Mouse (Mus musculus): ENCODE data around the gene Clec11a. TPM values are rescaled to one million over a fixed set of nuclear protein-coding genes. Genes with fewer than 3 reads are reported as not detected.

Gene Clec11a
- polyA plus RNA-seq, 1 experiment from 2014 or later, result 1.6 TPM

GRCm38 (mm10) chr7:44332336-44332735 is 25.6 kb upstream of the Clec11a start:
- H3K4me3 ChIP-seq (ENCODE audit: low read depth, low read length), result no peak overlapping the region
- TF ChIP-seq CTCF (IDR thresholded peaks at IDR 0.05; ENCODE audit: low read depth) (no peak), EP300 (IDR thresholded peaks at IDR 0.05; ENCODE audit: low read depth) (no peak)
- H3K9me3 ChIP-seq (ENCODE audit: low read length), result no peaks in the 10 kb centered on the region
- no peak for DNase-seq
- H3K4me1 ChIP-seq (ENCODE audit: insufficient read depth), result no peaks in the 10 kb centered on the region
- no peak overlapping the region for H3K9ac ChIP-seq (replicated peaks)
- no peak overlapping the region for H3K27ac ChIP-seq (ENCODE audit: low read depth)
- no peaks in the 10 kb centered on the region for H3K36me3 ChIP-seq (replicated peaks; ENCODE audit: insufficient read depth, low read length)
- H3K27me3 ChIP-seq (ENCODE audit: insufficient read depth, low read length), result peaks cover 37% of the 10 kb centered on the region
- no peak for ATAC-seq
- no peak overlapping the region for H3K4me2 ChIP-seq (ENCODE audit: low read depth, low read length)
- 40% methylated on average over 3 of the region's 3 CpGs for WGBS (ENCODE audit: insufficient replicate concordance)

- 0 out of 2 replicates have a peak, but pooled peaks cover 8% of the 10 kb centered on the region for H3K27me3 ChIP-seq (ENCODE audit: insufficient read depth, low read length)
- no peaks in the 10 kb centered on the region for H3K36me3 ChIP-seq (replicated peaks; ENCODE audit: insufficient read depth, low read length)
- no peak overlapping the region for H3K27ac ChIP-seq (ENCODE audit: low read depth)
- no peak overlapping the region for H3K9ac ChIP-seq (replicated peaks)
- no peak for TF ChIP-seq CTCF (IDR thresholded peaks at IDR 0.05; ENCODE audit: low read depth)
- no peak for TF ChIP-seq EP300 (IDR thresholded peaks at IDR 0.05; ENCODE audit: low read depth)
- no peaks in the 10 kb centered on the region for H3K9me3 ChIP-seq (ENCODE audit: low read length)
- no peak for DNase-seq
- 37% methylated on average over 6 of the region's 6 CpGs for WGBS (ENCODE audit: insufficient replicate concordance)
- H3K4me3 ChIP-seq (ENCODE audit: low read depth, low read length), result no peak overlapping the region
- no peak for ATAC-seq
- no peaks in the 10 kb centered on the region for H3K4me1 ChIP-seq (ENCODE audit: insufficient read depth)
- H3K4me2 ChIP-seq (ENCODE audit: low read depth, low read length), result no peak overlapping the region
Observed at GRCm38 (mm10) chr7:44326614-44327013, 19.9 kb upstream of the Clec11a start.

- Histone ChIP-seq H3K27me3 (ENCODE audit: insufficient read depth, low read length) (0 out of 2 replicates have a peak, but pooled peaks cover 8% of the 10 kb centered on the region), H3K4me3 (ENCODE audit: low read depth, low read length) (no peak overlapping the region), H3K27ac (ENCODE audit: low read depth) (no peak overlapping the region), H3K36me3 (replicated peaks; ENCODE audit: insufficient read depth, low read length) (no peaks in the 10 kb centered on the region), H3K4me2 (ENCODE audit: low read depth, low read length) (no peak overlapping the region), H3K9me3 (ENCODE audit: low read length) (no peaks in the 10 kb centered on the region), H3K4me1 (ENCODE audit: insufficient read depth) (no peaks in the 10 kb centered on the region), H3K9ac (replicated peaks) (no peak overlapping the region)
- ATAC-seq (no peak), DNase-seq (no peak)
- no peak for TF ChIP-seq EP300 (IDR thresholded peaks at IDR 0.05; ENCODE audit: low read depth)
- no peak for TF ChIP-seq CTCF (IDR thresholded peaks at IDR 0.05; ENCODE audit: low read depth)
- 71% methylated on average over 1 of the region's 1 CpGs for WGBS (ENCODE audit: insufficient replicate concordance)
Observed at GRCm38 (mm10) chr7:44322290-44322689, 15.6 kb upstream of the Clec11a start.

DNA sequence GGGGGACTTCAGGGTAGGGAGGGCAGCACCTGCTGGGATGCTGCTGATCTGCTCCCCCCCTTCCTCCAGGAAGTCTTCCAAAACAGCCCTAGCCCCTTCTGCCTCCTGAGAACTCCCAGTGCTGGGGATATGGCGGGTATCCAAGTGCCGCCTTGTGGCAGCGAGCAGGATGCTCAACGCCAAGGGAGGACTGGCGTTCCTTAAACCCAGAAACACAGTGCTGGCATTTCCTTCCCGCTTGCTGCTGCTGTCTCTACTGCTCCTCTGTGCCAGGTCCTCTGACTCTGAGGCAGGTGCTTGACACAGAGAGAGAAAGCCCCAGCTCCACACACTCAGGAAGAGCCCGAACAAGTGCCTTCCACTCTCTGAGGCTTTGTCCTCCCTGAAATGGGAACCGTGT is 14.2 kb upstream of the Clec11a start:
- no peaks in the 10 kb centered on the region for H3K36me3 ChIP-seq (replicated peaks; ENCODE audit: insufficient read depth, low read length)
- DNase-seq (no peak), ATAC-seq (no peak)
- H3K27me3 ChIP-seq (ENCODE audit: insufficient read depth, low read length), result peaks cover 5% of the 10 kb centered on the region; the same call in 1 of the 2 replicates
- no peaks in the 10 kb centered on the region for H3K4me1 ChIP-seq (ENCODE audit: insufficient read depth)
- TF ChIP-seq EP300 (IDR thresholded peaks at IDR 0.05; ENCODE audit: low read depth), result no peak
- no peak for TF ChIP-seq CTCF (IDR thresholded peaks at IDR 0.05; ENCODE audit: low read depth)
- no peak overlapping the region for H3K9ac ChIP-seq (replicated peaks)
- no peak overlapping the region for H3K27ac ChIP-seq (ENCODE audit: low read depth)
- no peak overlapping the region for H3K4me3 ChIP-seq (ENCODE audit: low read depth, low read length)
- no peak overlapping the region for H3K4me2 ChIP-seq (ENCODE audit: low read depth, low read length)
- WGBS (ENCODE audit: insufficient replicate concordance), result 47% methylated on average over 8 of the region's 8 CpGs
- H3K9me3 ChIP-seq (ENCODE audit: low read length), result no peaks in the 10 kb centered on the region

DNA sequence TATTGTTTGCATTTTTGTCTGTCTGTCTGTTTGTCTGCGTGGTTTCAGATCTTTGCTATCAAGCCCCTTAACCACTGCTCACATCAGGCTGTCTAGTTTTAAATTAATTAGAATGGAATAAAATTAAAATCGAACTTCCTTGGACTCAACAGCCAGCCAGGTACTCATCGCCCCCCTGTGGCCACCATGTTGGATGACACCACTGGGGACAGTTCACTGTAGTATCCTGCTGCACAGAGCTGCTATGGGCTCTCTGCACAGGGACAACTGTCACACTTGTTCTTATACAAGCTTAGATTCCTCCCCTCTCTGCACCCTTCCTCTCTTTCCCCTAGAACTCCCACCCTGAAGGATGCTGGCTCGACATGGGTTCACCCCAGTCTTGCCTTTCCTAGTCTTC is 11.2 kb upstream of the Clec11a start:
- no peak overlapping the region for H3K4me2 ChIP-seq (ENCODE audit: low read depth, low read length)
- peaks cover 1% of the 10 kb centered on the region for H3K27me3 ChIP-seq (ENCODE audit: insufficient read depth, low read length)
- H3K9me3 ChIP-seq (ENCODE audit: low read length), result no peaks in the 10 kb centered on the region
- no peak overlapping the region for H3K4me3 ChIP-seq (ENCODE audit: low read depth, low read length)
- 25% methylated on average over 4 of the region's 4 CpGs for WGBS (ENCODE audit: insufficient replicate concordance)
- no peaks in the 10 kb centered on the region for H3K4me1 ChIP-seq (ENCODE audit: insufficient read depth)
- no peak for TF ChIP-seq EP300 (IDR thresholded peaks at IDR 0.05; ENCODE audit: low read depth)
- TF ChIP-seq CTCF (IDR thresholded peaks at IDR 0.05; ENCODE audit: low read depth), result peak; percentile 63
- no peaks in the 10 kb centered on the region for H3K36me3 ChIP-seq (replicated peaks; ENCODE audit: insufficient read depth, low read length)
- H3K27ac ChIP-seq (ENCODE audit: low read depth), result no peak overlapping the region
- no peak overlapping the region for H3K9ac ChIP-seq (replicated peaks)
- no peak for DNase-seq
- ATAC-seq, result no peak

GRCm38 (mm10) chr7:44312484-44312883 is 5.8 kb upstream of the Clec11a start:
- H3K4me3 ChIP-seq (ENCODE audit: low read depth, low read length), result no peak overlapping the region
- 45% methylated on average over 13 of the region's 16 CpGs for WGBS (ENCODE audit: insufficient replicate concordance)
- no peaks in the 10 kb centered on the region for H3K9me3 ChIP-seq (ENCODE audit: low read length)
- TF ChIP-seq EP300 (IDR thresholded peaks at IDR 0.05; ENCODE audit: low read depth) (no peak), CTCF (IDR thresholded peaks at IDR 0.05; ENCODE audit: low read depth) (no peak)
- peaks cover 9% of the 10 kb centered on the region; the same call in 1 of the 2 replicates for H3K4me1 ChIP-seq (ENCODE audit: insufficient read depth)
- H3K27me3 ChIP-seq (ENCODE audit: insufficient read depth, low read length), result peaks cover 53% of the 10 kb centered on the region
- DNase-seq (no peak), ATAC-seq (no peak)
- H3K27ac ChIP-seq (ENCODE audit: low read depth), result no peak overlapping the region
- H3K36me3 ChIP-seq (replicated peaks; ENCODE audit: insufficient read depth, low read length), result no peaks in the 10 kb centered on the region
- H3K9ac ChIP-seq (replicated peaks), result no peak overlapping the region
- H3K4me2 ChIP-seq (ENCODE audit: low read depth, low read length), result no peak overlapping the region

All from liver, postnatal 0 days (tissue).